Mouse (Mus musculus) cerebellum, adult 2 months (tissue): ENCODE data around the gene Dydc1.

Experiments used
- CTCF ChIP-seq: fragments of 200-500 bp; IDR thresholded peaks from 2 replicates; pipeline ENCODE4 v1.5.1; 2011; ENCODE audit warnings: low read depth, mild to moderate bottlenecking, control low read depth, low read length, moderate library complexity, borderline replicate concordance; ENCODE audit not compliant: insufficient read depth
- POLR2A ChIP-seq: fragments of 200-500 bp; IDR thresholded peaks from 2 replicates; pipeline ENCODE4 v1.6.1; 2011; ENCODE audit warnings: low read length, control low read depth, borderline replicate concordance; ENCODE audit not compliant: insufficient read depth

DNA sequence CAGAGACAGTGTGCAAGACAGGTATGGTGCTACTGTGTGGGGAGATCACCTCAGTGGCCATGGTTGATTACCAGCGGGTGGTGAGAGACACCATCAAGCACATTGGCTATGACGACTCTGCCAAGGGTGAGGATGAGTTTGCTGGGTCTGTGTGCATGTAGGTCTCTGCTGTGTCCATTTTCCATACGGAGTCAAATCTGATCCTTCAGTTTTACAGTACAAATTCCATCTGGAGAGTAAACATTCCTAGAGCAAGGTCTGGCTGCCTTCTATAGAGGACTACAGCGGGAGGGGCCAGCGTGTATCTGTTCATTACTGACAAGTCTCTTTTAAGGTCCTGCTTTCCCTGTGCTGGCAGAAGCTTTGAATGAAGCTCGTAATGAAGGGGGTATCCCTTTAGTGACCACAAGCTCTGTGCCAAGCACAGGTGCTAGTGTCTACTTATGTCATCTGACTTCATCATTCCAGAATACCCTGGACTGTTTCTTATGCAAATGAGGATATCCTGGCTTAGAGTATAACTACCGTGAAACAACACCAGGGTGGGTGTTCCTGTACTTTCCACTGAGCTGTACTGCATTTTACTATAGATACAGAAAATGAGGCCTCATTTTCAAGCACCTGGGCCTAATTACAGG is 38.4 kb downstream of the Dydc1 start:
- TF ChIP-seq CTCF (no peak), POLR2A (no peak)
